Mouse (Mus musculus): Measurements from ENCODE around the gene Rnf39. TPM values are rescaled to one million over a fixed set of nuclear protein-coding genes. Genes with fewer than 3 reads are reported as not detected.

The Rnf39 gene
- polyA plus RNA-seq, 1 experiment from 2014 or later: 1.5 TPM

DNA sequence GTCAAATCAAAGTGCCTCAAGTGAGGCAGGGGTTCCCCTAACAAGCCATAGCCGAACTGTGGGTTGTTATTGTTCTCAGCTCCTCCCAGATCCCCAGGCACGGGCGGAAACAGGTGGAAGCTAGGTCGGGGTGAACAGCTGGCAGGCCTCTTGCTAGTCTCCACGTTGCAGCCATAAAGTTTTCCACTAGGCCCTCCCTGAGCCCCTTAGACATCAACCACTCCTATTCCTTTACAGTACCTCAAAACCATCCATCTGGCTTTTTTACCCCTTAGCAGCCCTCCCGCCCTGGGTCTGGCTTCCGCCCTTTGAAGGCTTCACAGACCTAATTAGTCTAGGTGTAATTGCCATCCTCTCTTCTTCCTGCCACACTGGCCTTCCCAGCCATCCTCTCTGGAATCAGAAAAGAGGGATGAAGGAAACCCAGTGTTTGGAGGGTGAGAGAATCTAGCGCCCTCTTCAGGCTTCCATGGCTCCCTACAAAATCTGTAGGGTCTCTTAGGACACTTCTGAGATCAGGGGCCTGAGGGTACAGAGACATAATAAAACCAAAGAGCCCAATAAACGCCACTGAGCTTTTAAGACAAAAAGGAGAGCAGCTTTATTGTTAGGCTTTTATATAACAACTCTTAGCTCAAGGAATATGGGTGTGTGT is 1.5 kb downstream of the Rnf39 start:
- 24% methylated on average over 9 of the region's 9 CpGs for WGBS
- no peaks in the 10 kb centered on the region for H3K9me3 ChIP-seq (replicated peaks)
- peaks cover 62% of the 10 kb centered on the region for H3K27me3 ChIP-seq
- no peak for ATAC-seq (ENCODE audit: low FRiP score)
- H3K27ac ChIP-seq: no peak overlapping the region
- H3K36me3 ChIP-seq: peaks cover 6% of the 10 kb centered on the region
- no peak overlapping the region for H3K4me3 ChIP-seq
- H3K4me2 ChIP-seq (replicated peaks): no peak overlapping the region
- peaks cover 21% of the 10 kb centered on the region for H3K4me1 ChIP-seq
- H3K9ac ChIP-seq: no peak overlapping the region

DNA sequence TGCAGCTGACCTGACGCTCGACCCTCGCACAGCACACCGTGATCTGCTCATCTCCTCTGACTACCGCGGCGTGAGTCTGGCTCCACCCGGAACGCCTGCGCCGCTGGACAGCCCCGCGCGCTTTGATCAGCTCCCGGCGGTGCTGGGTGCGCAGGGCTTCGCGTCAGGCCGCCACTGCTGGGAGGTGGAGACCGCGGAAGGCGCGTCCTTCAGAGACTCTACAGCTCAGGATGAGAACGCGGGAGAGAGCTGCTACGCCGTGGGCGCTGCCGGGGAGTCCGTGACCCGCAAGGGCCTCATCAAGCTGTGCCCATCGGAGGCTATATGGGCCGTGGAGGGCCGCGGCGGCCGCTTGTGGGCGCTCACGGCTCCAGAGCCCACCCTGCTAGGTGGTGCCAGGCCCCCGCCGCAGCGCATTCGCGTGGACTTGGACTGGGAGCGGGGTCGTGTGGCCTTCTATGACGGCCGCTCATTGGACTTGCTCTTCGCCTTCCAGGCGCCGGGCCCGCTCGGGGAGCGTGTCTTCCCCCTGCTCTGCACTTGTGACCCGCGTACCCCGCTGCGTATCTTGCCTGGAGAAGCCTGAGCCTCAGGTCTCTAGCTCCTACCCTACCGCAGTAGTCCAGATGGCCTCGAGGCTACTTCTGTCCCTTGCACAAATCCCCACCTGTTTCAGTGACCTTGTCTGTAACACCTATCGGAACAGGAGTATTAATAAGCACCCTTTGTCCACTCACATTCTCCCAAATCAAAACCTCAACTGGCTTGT is 4.5 kb downstream of the Rnf39 start:
- H3K27ac ChIP-seq: peak overlapping the region; percentile 35; the same call in 1 of the 2 replicates
- H3K9me3 ChIP-seq (replicated peaks): no peaks in the 10 kb centered on the region
- peak overlapping the region; percentile 45 for H3K4me3 ChIP-seq
- H3K27me3 ChIP-seq: peaks cover 42% of the 10 kb centered on the region
- peak overlapping the region; percentile 70 for H3K9ac ChIP-seq
- peak overlapping the region; percentile 87 for H3K4me2 ChIP-seq (replicated peaks)
- H3K4me1 ChIP-seq: peaks cover 30% of the 10 kb centered on the region
- ATAC-seq (ENCODE audit: low FRiP score): peak; percentile 57
- H3K36me3 ChIP-seq: peaks cover 12% of the 10 kb centered on the region
- WGBS: 2% methylated on average over 62 of the region's 62 CpGs

DNA sequence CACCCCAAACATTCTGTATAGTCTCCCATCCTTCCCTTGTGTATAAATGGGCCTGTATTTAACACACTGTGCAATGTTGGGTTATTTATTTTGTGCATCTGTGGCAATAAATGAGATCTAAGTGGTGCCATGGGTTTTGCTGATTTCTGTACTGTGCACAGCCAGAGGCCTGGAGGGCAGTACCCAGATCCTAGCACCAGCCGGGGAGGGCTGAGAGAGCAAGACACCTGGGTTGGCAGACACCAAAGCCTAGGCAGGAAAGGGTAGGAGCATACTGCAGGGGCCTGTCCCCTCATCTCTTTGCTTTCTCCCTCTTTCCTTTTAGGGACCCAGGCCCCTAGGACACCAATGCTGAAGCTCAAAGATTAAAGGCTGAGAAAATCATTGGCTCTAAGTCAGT is 5.6 kb downstream of the Rnf39 start:
- H3K4me1 ChIP-seq: peaks cover 23% of the 10 kb centered on the region
- H3K4me2 ChIP-seq (replicated peaks): no peak overlapping the region
- no peak overlapping the region for H3K9ac ChIP-seq
- H3K27ac ChIP-seq: no peak overlapping the region
- H3K4me3 ChIP-seq: no peak overlapping the region
- H3K9me3 ChIP-seq (replicated peaks): no peaks in the 10 kb centered on the region
- H3K36me3 ChIP-seq: peaks cover 12% of the 10 kb centered on the region
- WGBS: 91% methylated on average over 1 of the region's 1 CpGs
- no peak for ATAC-seq (ENCODE audit: low FRiP score)
- H3K27me3 ChIP-seq: peaks cover 31% of the 10 kb centered on the region

DNA sequence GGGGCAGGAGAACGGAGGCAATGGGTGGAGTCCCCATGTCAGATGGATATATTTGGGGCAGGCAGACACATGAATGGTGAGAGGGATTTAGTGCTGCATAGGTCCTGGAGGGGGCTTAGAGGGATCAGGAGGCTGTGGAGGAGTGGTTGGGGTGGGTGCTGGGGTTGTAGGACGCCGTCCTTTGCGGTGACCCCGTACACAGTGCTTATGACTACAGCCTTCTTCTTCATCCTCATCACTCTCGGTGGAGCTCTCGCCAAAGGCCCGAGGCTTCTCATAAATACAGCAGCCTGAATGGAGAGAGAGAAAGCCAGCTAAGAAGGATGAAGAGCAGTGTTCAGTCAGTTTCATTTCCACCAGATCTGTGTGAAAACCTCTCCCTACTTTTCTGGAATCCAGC is 6.5 kb downstream of the Rnf39 start:
- Histone ChIP-seq H3K4me3 (no peak overlapping the region), H3K36me3 (peaks cover 13% of the 10 kb centered on the region), H3K27me3 (peaks cover 22% of the 10 kb centered on the region), H3K27ac (no peak overlapping the region), H3K9ac (no peak overlapping the region), H3K4me2 (replicated peaks) (no peak overlapping the region), H3K4me1 (peaks cover 19% of the 10 kb centered on the region), H3K9me3 (replicated peaks) (no peaks in the 10 kb centered on the region)
- 91% methylated on average over 8 of the region's 8 CpGs for WGBS
- no peak for ATAC-seq (ENCODE audit: low FRiP score)

DNA sequence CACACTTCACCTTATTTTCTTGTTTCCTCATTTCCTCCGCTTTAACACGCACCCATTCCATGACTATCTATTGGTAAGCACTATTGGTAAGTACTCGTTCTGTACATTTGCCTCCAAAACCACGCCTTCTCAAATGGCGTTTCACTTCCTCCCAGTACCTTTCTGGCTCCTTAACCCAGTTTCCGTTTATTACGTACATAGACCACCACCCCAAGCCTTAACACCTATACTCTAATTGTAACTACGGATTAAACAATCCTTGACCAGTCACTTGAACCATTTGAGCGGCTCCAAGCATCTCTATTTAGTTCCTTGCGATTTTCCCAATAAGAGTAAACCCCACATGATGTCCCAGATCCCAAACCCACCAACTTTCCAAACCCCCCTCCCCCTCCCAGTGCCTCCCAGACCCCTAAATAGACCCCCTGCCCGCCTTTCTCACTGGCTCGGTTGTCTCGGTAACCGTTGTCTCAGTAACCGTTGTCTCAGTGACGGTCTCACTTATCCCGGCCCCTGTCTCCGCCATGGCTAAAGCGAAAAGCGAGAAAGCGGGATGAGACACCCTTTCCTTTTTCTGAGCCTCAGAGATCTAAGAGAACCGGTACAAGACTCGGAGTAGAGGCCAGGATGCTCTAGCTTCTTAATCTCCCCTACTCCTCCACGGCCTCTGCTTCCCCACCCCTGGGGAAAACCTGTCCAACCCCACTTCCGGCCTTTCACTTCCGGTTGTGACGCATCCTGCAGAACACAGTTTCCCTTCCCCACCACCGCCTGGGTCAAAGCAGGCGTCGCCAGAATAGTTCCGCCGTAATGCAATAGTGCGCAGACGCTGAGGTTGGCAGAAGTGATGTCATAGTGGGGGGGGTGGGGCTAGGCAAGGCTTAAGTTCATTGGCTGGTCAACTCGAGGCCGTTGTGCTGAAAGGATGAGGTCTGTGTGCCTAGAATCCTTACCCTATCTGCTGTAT is 8.5 kb downstream of the Rnf39 start, which contains the start of gene Ppp1r11:
Gene Ppp1r11 (minus strand): TSS at position 761 of the 967 bp plus-strand sequence.
- 2% methylated on average over 36 of the region's 36 CpGs for WGBS
- H3K36me3 ChIP-seq: peaks cover 16% of the 10 kb centered on the region
- ATAC-seq (ENCODE audit: low FRiP score): peak; percentile 95
- H3K27me3 ChIP-seq: peaks cover 2% of the 10 kb centered on the region; the same call in 1 of the 2 replicates
- H3K9me3 ChIP-seq (replicated peaks): no peaks in the 10 kb centered on the region
- H3K27ac ChIP-seq: peak within 1 kb of the TSS; percentile 88
- peak within 1 kb of the TSS; percentile 60 for H3K4me3 ChIP-seq
- peak within 1 kb of the TSS; percentile 74 for H3K4me2 ChIP-seq (replicated peaks)
- peaks cover 14% of the 10 kb centered on the region for H3K4me1 ChIP-seq
- H3K9ac ChIP-seq: peak within 1 kb of the TSS; percentile 74

DNA sequence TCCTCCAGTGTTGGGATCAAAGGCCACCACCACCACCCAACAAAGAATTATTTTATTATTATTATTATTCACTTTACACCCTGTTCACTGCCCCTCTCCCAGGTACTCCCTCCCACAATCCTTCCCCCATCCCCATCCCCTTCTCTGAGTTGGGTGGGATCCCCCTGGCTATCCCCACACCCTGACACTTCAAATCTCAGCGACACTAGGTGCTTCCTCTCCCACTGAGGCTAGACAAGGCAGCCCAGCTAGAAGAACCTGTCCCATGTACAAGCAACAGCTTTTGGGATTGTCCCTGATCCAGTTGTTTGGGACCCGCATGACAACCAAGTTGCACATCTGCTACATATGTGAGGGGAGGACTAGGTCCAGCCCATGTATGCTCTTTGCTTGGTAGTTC is 9.9 kb downstream of the Rnf39 start:
- no peaks in the 10 kb centered on the region for H3K9me3 ChIP-seq (replicated peaks)
- 95% methylated on average over 2 of the region's 2 CpGs for WGBS
- H3K36me3 ChIP-seq: peaks cover 16% of the 10 kb centered on the region
- no peak overlapping the region for H3K9ac ChIP-seq
- no peak overlapping the region for H3K4me2 ChIP-seq (replicated peaks)
- no peak overlapping the region for H3K4me3 ChIP-seq
- peaks cover 13% of the 10 kb centered on the region for H3K4me1 ChIP-seq
- no peaks in the 10 kb centered on the region for H3K27me3 ChIP-seq
- H3K27ac ChIP-seq: no peak overlapping the region
- no peak for ATAC-seq (ENCODE audit: low FRiP score)

DNA sequence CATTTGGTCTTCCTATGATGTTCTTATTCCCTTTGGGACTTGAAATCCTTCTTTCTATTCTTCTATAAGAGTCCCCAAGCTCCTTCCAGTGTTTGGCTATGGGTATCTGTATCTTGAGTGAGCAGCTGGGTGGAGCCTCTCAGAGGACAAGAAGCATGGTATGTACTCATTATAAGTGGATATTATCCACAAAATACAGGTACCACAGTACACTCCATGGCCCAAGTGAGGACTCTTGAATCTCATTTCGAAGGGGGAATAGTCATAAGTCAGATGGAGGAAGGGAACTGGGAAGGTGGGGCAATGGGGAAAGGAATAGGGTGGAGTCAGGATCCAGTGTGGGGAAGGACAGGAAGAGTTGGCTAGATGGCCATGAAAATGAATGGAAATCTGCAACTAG is 10.3 kb downstream of the Rnf39 start:
- Histone ChIP-seq H3K27ac (no peak overlapping the region), H3K4me1 (peaks cover 15% of the 10 kb centered on the region), H3K4me3 (no peak overlapping the region), H3K4me2 (replicated peaks) (no peak overlapping the region), H3K9me3 (replicated peaks) (no peaks in the 10 kb centered on the region), H3K36me3 (peaks cover 16% of the 10 kb centered on the region), H3K9ac (no peak overlapping the region), H3K27me3 (no peaks in the 10 kb centered on the region)
- WGBS: 81% methylated on average over 1 of the region's 1 CpGs
- no peak for ATAC-seq (ENCODE audit: low FRiP score)

DNA sequence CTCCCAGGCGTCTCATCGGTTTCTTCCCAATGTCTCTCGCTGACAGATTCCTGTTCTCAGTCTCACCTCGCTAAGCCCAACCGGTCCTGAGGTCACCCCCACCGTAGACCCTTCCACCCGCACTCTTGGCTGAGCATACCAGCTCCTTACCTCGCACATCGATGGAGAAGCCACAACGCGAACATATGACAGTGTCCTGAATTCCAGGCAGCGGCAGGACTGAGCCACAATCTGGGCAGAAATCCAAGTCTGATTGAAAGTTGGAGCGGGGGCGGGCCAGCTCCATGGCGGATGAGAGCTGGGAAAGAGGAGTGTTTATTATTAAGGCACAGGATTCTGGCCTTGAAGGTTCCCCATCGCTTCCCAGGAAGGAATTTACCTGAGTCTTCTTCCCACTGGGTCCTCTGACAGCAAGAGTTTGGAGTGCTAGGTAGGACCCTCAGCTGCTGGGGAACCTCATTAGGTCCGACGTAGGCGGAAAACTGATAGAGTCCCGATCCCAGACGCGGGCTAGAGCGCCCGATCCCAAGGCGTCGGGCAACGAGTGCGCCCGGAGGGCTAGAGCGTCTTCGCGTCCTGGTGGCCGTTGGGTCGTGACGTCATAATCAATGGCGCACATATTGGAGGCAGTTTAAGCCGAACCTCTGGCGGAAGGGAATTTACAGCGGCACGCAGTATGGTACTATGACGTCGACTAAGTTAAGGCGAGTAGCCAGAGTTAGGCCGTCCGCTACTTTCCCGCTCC is 15.5 kb downstream of the Rnf39 start, which contains the start of the genes Znrd1 and Znrd1as:
Gene Znrd1 (minus strand): TSS at position 561 of the 745 bp plus-strand sequence.
Gene Znrd1as (plus strand): TSS at position 594 of the 745 bp plus-strand sequence.
- H3K9me3 ChIP-seq (replicated peaks): no peaks in the 10 kb centered on the region
- H3K36me3 ChIP-seq: 0 out of 2 replicates have a peak, but pooled peaks cover 5% of the 10 kb centered on the region
- WGBS: under 1% methylated on average over 46 of the region's 46 CpGs
- H3K4me2 ChIP-seq (replicated peaks): peak within 1 kb of the TSS; percentile 73
- H3K4me3 ChIP-seq: peak within 1 kb of the TSS; percentile 70
- peak within 1 kb of the TSS; percentile 78 for H3K9ac ChIP-seq
- peak; percentile 97 for ATAC-seq (ENCODE audit: low FRiP score)
- no peaks in the 10 kb centered on the region for H3K27me3 ChIP-seq
- peaks cover 12% of the 10 kb centered on the region for H3K4me1 ChIP-seq
- H3K27ac ChIP-seq: peak within 1 kb of the TSS; percentile 74

DNA sequence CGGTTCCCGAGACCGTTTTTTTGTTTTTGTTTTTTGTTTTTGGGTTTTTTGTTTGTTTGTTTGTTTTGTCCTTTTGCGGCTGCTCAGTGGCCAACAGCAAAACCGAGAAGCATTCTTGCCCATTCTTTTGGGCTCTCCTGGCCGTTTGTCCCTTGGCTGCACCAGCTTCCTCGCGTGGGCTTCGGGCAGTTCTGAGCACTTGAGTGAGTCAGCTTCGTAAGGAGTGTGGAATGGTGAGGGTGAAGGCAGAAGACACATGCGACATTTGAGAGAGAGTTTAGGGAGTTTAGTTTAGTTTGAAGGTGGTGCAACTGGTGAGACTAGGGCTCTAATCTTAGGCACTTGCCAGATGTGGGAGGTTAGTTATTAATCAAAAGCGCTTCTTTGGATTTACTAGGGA is 16.2 kb downstream of the Rnf39 start:
- Histone ChIP-seq H3K4me2 (replicated peaks) (peak overlapping the region; percentile 73), H3K27me3 (no peaks in the 10 kb centered on the region), H3K27ac (peak overlapping the region; percentile 74; the same call in 1 of the 2 replicates), H3K9ac (peak overlapping the region; percentile 78), H3K4me3 (peak overlapping the region; percentile 70), H3K36me3 (0 out of 2 replicates have a peak, but pooled peaks cover 3% of the 10 kb centered on the region), H3K4me1 (peaks cover 12% of the 10 kb centered on the region), H3K9me3 (replicated peaks) (no peaks in the 10 kb centered on the region)
- ATAC-seq (ENCODE audit: low FRiP score): no peak; the same call in 1 of the 2 replicates
- 13% methylated on average over 12 of the region's 12 CpGs for WGBS

DNA sequence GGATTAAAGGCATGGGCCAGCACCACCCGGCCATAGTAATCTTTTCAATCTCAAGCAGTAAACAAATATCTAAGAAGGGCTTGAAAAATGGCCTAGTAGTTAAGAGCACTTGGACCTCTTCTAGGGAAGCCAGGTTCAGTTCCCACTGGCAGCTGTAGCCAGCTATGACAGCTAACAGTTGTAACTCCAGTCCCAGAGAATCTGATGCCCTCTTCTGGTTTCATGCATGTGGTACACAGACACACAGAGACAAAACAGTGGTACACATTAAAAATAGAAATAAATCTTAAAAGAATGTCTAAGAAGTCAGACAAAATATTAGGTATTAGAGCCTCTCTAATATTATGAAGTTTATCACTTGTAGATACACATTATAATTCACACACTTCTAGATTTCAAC is 18.4 kb downstream of the Rnf39 start:
- Histone ChIP-seq H3K36me3 (0 out of 2 replicates have a peak, but pooled peaks cover 1% of the 10 kb centered on the region), H3K27ac (no peak overlapping the region), H3K9ac (no peak overlapping the region), H3K4me3 (no peak overlapping the region), H3K4me1 (peaks cover 12% of the 10 kb centered on the region), H3K9me3 (replicated peaks) (no peaks in the 10 kb centered on the region), H3K27me3 (no peaks in the 10 kb centered on the region), H3K4me2 (replicated peaks) (no peak overlapping the region)
- ATAC-seq (ENCODE audit: low FRiP score): no peak
- 72% methylated on average over 1 of the region's 1 CpGs for whole genome bisulfite sequencing

DNA sequence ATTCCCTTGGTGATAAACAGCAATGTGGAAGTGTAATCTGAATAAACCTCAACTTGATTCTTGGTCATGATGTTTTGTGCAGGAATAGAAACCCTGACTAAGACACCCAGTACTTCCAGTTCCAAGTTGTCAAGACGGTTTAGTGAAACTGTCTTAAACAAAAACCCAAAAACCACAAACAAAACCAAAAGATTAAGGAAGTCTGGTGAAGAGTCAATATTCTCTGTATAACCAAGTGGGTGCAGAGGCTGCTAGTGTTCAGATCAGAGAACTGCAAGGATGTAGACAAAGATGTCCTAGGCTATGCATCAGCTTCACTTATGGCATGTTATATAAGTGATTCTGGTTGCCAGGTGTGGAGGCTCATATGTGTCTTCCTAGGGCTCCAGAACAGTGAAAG is 24.2 kb downstream of the Rnf39 start:
- Histone ChIP-seq H3K36me3 (no peaks in the 10 kb centered on the region), H3K4me3 (no peak overlapping the region), H3K27ac (no peak overlapping the region), H3K9ac (no peak overlapping the region), H3K27me3 (no peaks in the 10 kb centered on the region), H3K4me2 (replicated peaks) (no peak overlapping the region), H3K9me3 (replicated peaks) (no peaks in the 10 kb centered on the region), H3K4me1 (no peaks in the 10 kb centered on the region)
- ATAC-seq (ENCODE audit: low FRiP score): no peak
- WGBS: 85% methylated on average over 1 of the region's 1 CpGs

Data from hindbrain, embryonic 12.5 days (tissue).